Mouse (Mus musculus): Measurements from ENCODE around the gene Olfr1441. TPM values are rescaled to one million over a fixed set of nuclear protein-coding genes. Genes with fewer than 3 reads are reported as not detected.
A peak's percentile ranks its signal among the peaks of the same experiment; 100 is the strongest.

The Olfr1441 gene
- polyA plus RNA-seq, 1 experiment from 2014 or later = not detected

DNA sequence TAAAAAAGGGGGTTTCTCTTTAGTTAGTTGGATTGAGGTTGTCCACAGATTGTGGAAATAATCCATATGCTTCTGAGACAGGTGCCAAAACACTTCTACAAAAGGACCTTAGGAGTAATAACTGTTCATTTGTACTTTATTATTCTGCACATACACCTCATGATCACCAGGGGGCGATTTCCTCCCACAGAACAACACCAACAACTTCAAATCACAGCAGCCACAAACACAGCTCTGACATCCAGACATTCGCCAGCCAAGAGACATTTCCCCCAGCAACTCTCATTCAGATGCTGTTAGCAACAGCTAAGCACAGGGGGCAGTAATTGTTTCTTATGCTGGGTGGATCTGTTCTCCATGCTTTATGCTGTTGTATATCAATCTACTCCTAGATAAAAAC is 15.8 kb downstream of the Olfr1441 start:
- ATAC-seq (ENCODE audit: low read depth) = peak; percentile 82
- H3K36me3 ChIP-seq (ENCODE audit: control insufficient read depth, insufficient read depth, low read length) = no peaks in the 10 kb centered on the region

GRCm38 (mm10) chr19:12435011-12435416 is 17.8 kb downstream of the Olfr1441 start:
- Histone ChIP-seq H3K4me2 (ENCODE audit: low read depth, low read length) (no peak overlapping the region), H3K9ac (ENCODE audit: low read length) (no peak overlapping the region), H3K27me3 (ENCODE audit: control insufficient read depth, insufficient read depth, low read depth, low read length) (no peaks in the 10 kb centered on the region), H3K36me3 (ENCODE audit: control insufficient read depth, insufficient read depth, low read length) (no peaks in the 10 kb centered on the region), H3K4me1 (replicated peaks; ENCODE audit: control insufficient read depth, insufficient read depth, low read length) (no peaks in the 10 kb centered on the region), H3K27ac (ENCODE audit: low read length) (no peak overlapping the region), H3K4me3 (ENCODE audit: low read length) (no peak overlapping the region), H3K9me3 (ENCODE audit: control insufficient read depth, low read length) (no peaks in the 10 kb centered on the region)
- ATAC-seq (ENCODE audit: low read depth) = no peak
- 79% methylated on average over 4 of the region's 4 CpGs for WGBS

More for the DNA sequence above, 15.8 kb downstream of the Olfr1441 start:
- H3K9ac ChIP-seq (ENCODE audit: low read length) = no peak overlapping the region
- H3K4me2 ChIP-seq (ENCODE audit: low read depth, low read length) = no peak overlapping the region
- 4% methylated on average over 2 of the region's 2 CpGs for WGBS
- no peaks in the 10 kb centered on the region for H3K4me1 ChIP-seq (replicated peaks; ENCODE audit: control insufficient read depth, insufficient read depth, low read length)
- no peaks in the 10 kb centered on the region for H3K27me3 ChIP-seq (ENCODE audit: control insufficient read depth, insufficient read depth, low read depth, low read length)
- H3K27ac ChIP-seq (ENCODE audit: low read length) = no peak overlapping the region
- H3K9me3 ChIP-seq (ENCODE audit: control insufficient read depth, low read length) = no peaks in the 10 kb centered on the region
- no peak overlapping the region for H3K4me3 ChIP-seq (ENCODE audit: low read length)

GRCm38 (mm10) chr19:12435750-12436524 is 18.7 kb downstream of the Olfr1441 start:
- H3K4me1 ChIP-seq (replicated peaks; ENCODE audit: control insufficient read depth, insufficient read depth, low read length) = no peaks in the 10 kb centered on the region
- H3K9ac ChIP-seq (ENCODE audit: low read length) = no peak overlapping the region
- no peak overlapping the region for H3K4me3 ChIP-seq (ENCODE audit: low read length)
- ATAC-seq (ENCODE audit: low read depth) = peak; percentile 28; the same call in 1 of the 2 replicates
- H3K36me3 ChIP-seq (ENCODE audit: control insufficient read depth, insufficient read depth, low read length) = no peaks in the 10 kb centered on the region
- H3K27ac ChIP-seq (ENCODE audit: low read length) = 0 out of 2 replicates have a peak overlapping the region, but pooled peaks have one; percentile 5
- 55% methylated on average over 4 of the region's 4 CpGs for WGBS
- H3K4me2 ChIP-seq (ENCODE audit: low read depth, low read length) = no peak overlapping the region
- no peaks in the 10 kb centered on the region for H3K9me3 ChIP-seq (ENCODE audit: control insufficient read depth, low read length)
- H3K27me3 ChIP-seq (ENCODE audit: control insufficient read depth, insufficient read depth, low read depth, low read length) = no peaks in the 10 kb centered on the region

DNA sequence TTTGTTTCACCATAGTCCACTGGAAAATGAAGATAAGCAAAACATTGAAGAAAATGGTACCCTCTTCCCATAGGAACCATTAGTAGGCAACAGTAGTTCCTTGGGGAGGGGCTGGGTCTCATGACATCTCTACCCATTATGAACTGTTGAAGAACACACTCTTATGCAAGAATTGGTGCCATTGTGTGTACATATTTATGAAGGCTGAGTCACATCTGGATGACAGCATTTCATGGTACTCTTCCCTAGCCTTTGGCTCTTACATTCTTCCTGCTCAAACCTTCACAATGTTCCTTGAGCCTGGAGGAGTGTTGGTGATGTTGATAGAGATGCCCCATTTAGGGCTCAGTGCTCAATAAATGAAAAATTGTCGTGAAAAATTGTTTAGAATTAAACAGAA is 22.3 kb downstream of the Olfr1441 start:
- Histone ChIP-seq H3K9me3 (ENCODE audit: control insufficient read depth, low read length) (no peaks in the 10 kb centered on the region), H3K27me3 (ENCODE audit: control insufficient read depth, insufficient read depth, low read depth, low read length) (no peaks in the 10 kb centered on the region), H3K27ac (ENCODE audit: low read length) (no peak overlapping the region), H3K4me3 (ENCODE audit: low read length) (no peak overlapping the region), H3K4me1 (replicated peaks; ENCODE audit: control insufficient read depth, insufficient read depth, low read length) (no peaks in the 10 kb centered on the region), H3K36me3 (ENCODE audit: control insufficient read depth, insufficient read depth, low read length) (no peaks in the 10 kb centered on the region), H3K9ac (ENCODE audit: low read length) (no peak overlapping the region), H3K4me2 (ENCODE audit: low read depth, low read length) (no peak overlapping the region)
- no peak for ATAC-seq (ENCODE audit: low read depth)
- 33% methylated on average over 1 of the region's 1 CpGs for WGBS

- ATAC-seq (ENCODE audit: low read depth) = no peak
- no peaks in the 10 kb centered on the region for H3K36me3 ChIP-seq (ENCODE audit: control insufficient read depth, insufficient read depth, low read length)
- no peak overlapping the region for H3K4me2 ChIP-seq (ENCODE audit: low read depth, low read length)
- no peak overlapping the region for H3K27ac ChIP-seq (ENCODE audit: low read length)
- H3K27me3 ChIP-seq (ENCODE audit: control insufficient read depth, insufficient read depth, low read depth, low read length) = no peaks in the 10 kb centered on the region
- H3K4me3 ChIP-seq (ENCODE audit: low read length) = no peak overlapping the region
- no peaks in the 10 kb centered on the region for H3K4me1 ChIP-seq (replicated peaks; ENCODE audit: control insufficient read depth, insufficient read depth, low read length)
- H3K9ac ChIP-seq (ENCODE audit: low read length) = no peak overlapping the region
- 60% methylated on average over 5 of the region's 5 CpGs for WGBS
- H3K9me3 ChIP-seq (ENCODE audit: control insufficient read depth, low read length) = no peaks in the 10 kb centered on the region
Observed at GRCm38 (mm10) chr19:12440103-12440725, 23.0 kb downstream of the Olfr1441 start.

DNA sequence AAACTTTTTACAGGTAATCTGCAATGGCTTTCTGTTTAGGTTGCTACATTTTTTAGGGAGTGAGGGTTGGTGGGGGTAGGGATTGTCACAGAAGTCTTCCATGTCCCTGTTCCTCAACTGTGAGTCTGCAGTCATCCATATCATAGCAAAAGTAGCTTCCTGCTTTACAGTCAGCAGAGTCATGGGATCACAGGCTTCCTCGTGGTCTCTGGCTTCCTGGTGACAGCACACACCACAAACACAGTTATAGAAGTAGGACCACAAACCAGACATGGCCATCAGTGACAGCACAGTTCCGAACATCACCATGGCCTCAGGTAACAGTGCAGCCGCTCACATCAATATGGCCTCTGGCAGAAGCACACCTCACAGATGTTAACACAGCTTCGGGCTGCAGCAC is 25.3 kb downstream of the Olfr1441 start:
- 76% methylated on average over 4 of the region's 4 CpGs for WGBS

GRCm38 (mm10) chr19:12445014-12445413 is 27.8 kb downstream of the Olfr1441 start:
- Histone ChIP-seq H3K4me2 (ENCODE audit: low read depth, low read length) (no peak overlapping the region), H3K36me3 (ENCODE audit: control insufficient read depth, insufficient read depth, low read length) (no peaks in the 10 kb centered on the region), H3K27ac (ENCODE audit: low read length) (no peak overlapping the region), H3K9ac (ENCODE audit: low read length) (no peak overlapping the region), H3K27me3 (ENCODE audit: control insufficient read depth, insufficient read depth, low read depth, low read length) (no peaks in the 10 kb centered on the region), H3K4me1 (replicated peaks; ENCODE audit: control insufficient read depth, insufficient read depth, low read length) (no peaks in the 10 kb centered on the region), H3K9me3 (ENCODE audit: control insufficient read depth, low read length) (no peaks in the 10 kb centered on the region), H3K4me3 (ENCODE audit: low read length) (no peak overlapping the region)
- WGBS = 72% methylated on average over 3 of the region's 3 CpGs
- no peak for ATAC-seq (ENCODE audit: low read depth)

More for the DNA sequence above, 25.3 kb downstream of the Olfr1441 start:
- H3K36me3 ChIP-seq (ENCODE audit: control insufficient read depth, insufficient read depth, low read length) = no peaks in the 10 kb centered on the region
- H3K4me2 ChIP-seq (ENCODE audit: low read depth, low read length) = no peak overlapping the region
- no peaks in the 10 kb centered on the region for H3K4me1 ChIP-seq (replicated peaks; ENCODE audit: control insufficient read depth, insufficient read depth, low read length)
- H3K9me3 ChIP-seq (ENCODE audit: control insufficient read depth, low read length) = no peaks in the 10 kb centered on the region
- H3K27me3 ChIP-seq (ENCODE audit: control insufficient read depth, insufficient read depth, low read depth, low read length) = no peaks in the 10 kb centered on the region
- no peak overlapping the region for H3K9ac ChIP-seq (ENCODE audit: low read length)
- no peak for ATAC-seq (ENCODE audit: low read depth)
- no peak overlapping the region for H3K27ac ChIP-seq (ENCODE audit: low read length)
- no peak overlapping the region for H3K4me3 ChIP-seq (ENCODE audit: low read length)

DNA sequence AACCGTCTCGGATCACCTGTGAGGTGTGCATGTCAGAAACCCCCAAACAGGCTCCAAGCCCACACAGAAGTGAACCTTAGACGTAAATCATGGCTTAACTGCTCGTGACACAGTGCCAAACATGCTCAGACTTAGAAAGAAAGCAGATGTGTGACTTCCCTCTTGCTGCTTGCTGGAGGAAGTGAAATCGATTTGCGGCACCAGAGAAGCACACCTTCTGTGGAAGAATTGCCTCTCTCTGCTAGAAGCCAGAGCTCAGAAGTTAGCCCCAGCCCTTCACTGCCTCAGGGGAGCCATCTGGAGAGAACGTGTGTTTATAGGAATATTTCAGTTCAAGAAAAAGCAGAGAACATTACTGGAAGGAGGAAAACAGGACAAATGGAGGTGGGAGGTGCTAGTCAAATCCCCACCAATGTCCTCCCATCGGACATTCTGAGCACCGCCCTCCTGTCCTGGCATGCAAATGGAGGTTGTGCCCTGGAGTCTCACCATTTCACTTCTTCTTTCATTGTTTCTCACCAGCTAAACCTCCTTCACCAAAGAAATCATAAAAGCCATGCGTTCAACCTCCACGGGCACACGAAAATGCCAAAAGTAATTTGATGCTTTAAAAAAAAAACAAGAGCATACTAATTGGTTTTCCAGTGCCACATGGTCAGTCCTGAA is 40.3 kb downstream of the Olfr1441 start:
- no peak overlapping the region for H3K27ac ChIP-seq (ENCODE audit: low read length)
- no peaks in the 10 kb centered on the region for H3K36me3 ChIP-seq (ENCODE audit: control insufficient read depth, insufficient read depth, low read length)
- H3K9ac ChIP-seq (ENCODE audit: low read length) = no peak overlapping the region
- no peaks in the 10 kb centered on the region for H3K27me3 ChIP-seq (ENCODE audit: control insufficient read depth, insufficient read depth, low read depth, low read length)
- no peak overlapping the region for H3K4me3 ChIP-seq (ENCODE audit: low read length)
- ATAC-seq (ENCODE audit: low read depth) = no peak
- H3K4me1 ChIP-seq (replicated peaks; ENCODE audit: control insufficient read depth, insufficient read depth, low read length) = no peaks in the 10 kb centered on the region
- no peak overlapping the region for H3K4me2 ChIP-seq (ENCODE audit: low read depth, low read length)
- H3K9me3 ChIP-seq (ENCODE audit: control insufficient read depth, low read length) = no peaks in the 10 kb centered on the region
- WGBS = 72% methylated on average over 12 of the region's 12 CpGs

- WGBS = 66% methylated on average over 4 of the region's 4 CpGs
- no peak overlapping the region for H3K27ac ChIP-seq (ENCODE audit: low read length)
- no peak overlapping the region for H3K9ac ChIP-seq (ENCODE audit: low read length)
- H3K4me1 ChIP-seq (replicated peaks; ENCODE audit: control insufficient read depth, insufficient read depth, low read length) = peaks cover 5% of the 10 kb centered on the region; the same call in 1 of the 2 replicates
- ATAC-seq (ENCODE audit: low read depth) = no peak
- no peak overlapping the region for H3K4me2 ChIP-seq (ENCODE audit: low read depth, low read length)
- no peaks in the 10 kb centered on the region for H3K36me3 ChIP-seq (ENCODE audit: control insufficient read depth, insufficient read depth, low read length)
- H3K27me3 ChIP-seq (ENCODE audit: control insufficient read depth, insufficient read depth, low read depth, low read length) = no peaks in the 10 kb centered on the region
- H3K9me3 ChIP-seq (ENCODE audit: control insufficient read depth, low read length) = no peaks in the 10 kb centered on the region
- no peak overlapping the region for H3K4me3 ChIP-seq (ENCODE audit: low read length)
Observed at GRCm38 (mm10) chr19:12459516-12459915, 42.3 kb downstream of the Olfr1441 start.

Measured in lung, embryonic 16.5 days (tissue).